Comparison of ENCODE assay signal across 9 mouse cellular contexts in genomic region chr4:58670107-58670905, GRCm38 (mm10).
DNase-seq lines count a peak whose midpoint lies in the region; ATAC-seq lines count a peak whose summit lies in the region.
"Had no signal": no experiment of that assay in that cellular context is flagged by ENCODE, and none has a peak within 500 bp of the region (broad histone marks: within the 10 kb centered on the region; RNA-seq: fewer than 3 reads in every experiment).

No protein-coding gene starts in this region.

- peak; percentile 74 for ATAC-seq in hindbrain, embryonic 14.5 days (ENCODE audit: low FRiP score)
- ATAC-seq in erythroblast, adult 5-6 weeks (replicated peaks; ENCODE audit: low FRiP score, poor library complexity, severe bottlenecking): no peak

- no peaks in the 10 kb centered on the region for H3K9me3 ChIP-seq in hindbrain, embryonic 14.5 days (ENCODE audit: control insufficient read depth, low read length)

- H3K4me1 ChIP-seq in hindbrain, embryonic 14.5 days (replicated peaks; ENCODE audit: control insufficient read depth, insufficient read depth, low read length): peaks cover 16% of the 10 kb centered on the region

- peak; percentile 13 for DNase-seq in adrenal gland, postnatal 10 days
- no peak for DNase-seq in adrenal gland, adult 2 months
- peak; percentile 37 for DNase-seq in R1 (ENCODE audit: low read depth, low spot score)
- peak; percentile 64 for DNase-seq in hindbrain, embryonic 14.5 days (ENCODE audit: low spot score)
- DNase-seq in lung, postnatal 14 days: peak; percentile 12
- no peak for DNase-seq in frontal cortex, postnatal 14 days (ENCODE audit: low spot score in 2 of 2)
- no peak for DNase-seq in right cerebral cortex, postnatal 25 days

- H3K4me2 ChIP-seq in hindbrain, embryonic 14.5 days (replicated peaks): peak overlapping the region; percentile 28

- 29% methylated on average over 15 of the region's 15 CpGs for WGBS in hindbrain, embryonic 14.5 days

- no peaks in the 10 kb centered on the region for H3K27me3 ChIP-seq in hindbrain, embryonic 14.5 days (ENCODE audit: control insufficient read depth, insufficient read depth, low read length)

- H3K36me3 ChIP-seq in hindbrain, embryonic 14.5 days (replicated peaks; ENCODE audit: control insufficient read depth, insufficient read depth): no peaks in the 10 kb centered on the region

- H3K4me3 ChIP-seq in hindbrain, embryonic 14.5 days (replicated peaks; ENCODE audit: low read length): no peak overlapping the region

- no peak overlapping the region for H3K9ac ChIP-seq in hindbrain, embryonic 14.5 days
- H3K9ac ChIP-seq: liver, embryonic 14.5 days had no signal

- 0 out of 2 replicates have a peak overlapping the region, but pooled peaks have one; percentile 20 for H3K27ac ChIP-seq in hindbrain, embryonic 14.5 days
- H3K27ac ChIP-seq: liver, embryonic 14.5 days had no signal

Comparison
In these comparisons a context has a peak if more than half of its experiments do, and no peak if none do; other contexts are left out.
1. DNase-seq: peak in adrenal gland, postnatal 10 days (single experiment), R1 (single experiment), hindbrain, embryonic 14.5 days (single experiment) and lung, postnatal 14 days (single experiment); none in adrenal gland, adult 2 months (single experiment), frontal cortex, postnatal 14 days (0 of 2) and right cerebral cortex, postnatal 25 days (single experiment).